Mouse (Mus musculus) MN1 (cell line): Measurements from ENCODE around the gene Cpeb4.
"Not testable (repeated sequence)": the region's sequence is repeated elsewhere in the genome, so short reads cannot be mapped to it uniquely, and the experiment has no call there.

ENCODE experiments used
- DNase-seq: peaks from one replicate; pipeline ENCODE4 v3.0.0-alpha.2; 2016; ENCODE audit warnings: low spot score

Cpeb4 gene

GRCm38 (mm10) chr11:31871911-31872310 lies at the start of gene Cpeb4:
Gene Cpeb4, plus strand, starts transcription at chr11:31872211.
- no peak for DNase-seq

- DNase-seq = no peak
Measured at GRCm38 (mm10) chr11:31822556-31822955, 49.5 kb upstream of the Cpeb4 start.

GRCm38 (mm10) chr11:31823513-31823912 lies 48.5 kb upstream of the Cpeb4 start:
- DNase-seq = no peak

GRCm38 (mm10) chr11:31824504-31825166 lies 47.4 kb upstream of the Cpeb4 start:
- peak; percentile 72 for DNase-seq

GRCm38 (mm10) chr11:31828011-31828770 lies 43.8 kb upstream of the Cpeb4 start:
- DNase-seq = no peak

- no peak for DNase-seq
Measured at GRCm38 (mm10) chr11:31828771-31829072, 43.3 kb upstream of the Cpeb4 start.

- peak; percentile 85 for DNase-seq
Measured at GRCm38 (mm10) chr11:31830213-31831151, 41.5 kb upstream of the Cpeb4 start.

GRCm38 (mm10) chr11:31831451-31831850 lies 40.6 kb upstream of the Cpeb4 start:
- no peak for DNase-seq

- no peak for DNase-seq
Measured at GRCm38 (mm10) chr11:31831983-31832382, 40.0 kb upstream of the Cpeb4 start.

- no peak for DNase-seq
Measured at GRCm38 (mm10) chr11:31832439-31832980, 39.5 kb upstream of the Cpeb4 start.

- no peak for DNase-seq
Measured at GRCm38 (mm10) chr11:31833506-31833905, 38.5 kb upstream of the Cpeb4 start.

GRCm38 (mm10) chr11:31835352-31835751 lies 36.7 kb upstream of the Cpeb4 start:
- DNase-seq = no peak

GRCm38 (mm10) chr11:31837243-31837642 lies 34.8 kb upstream of the Cpeb4 start:
- DNase-seq = no peak

GRCm38 (mm10) chr11:31837753-31838152 lies 34.3 kb upstream of the Cpeb4 start:
- no peak for DNase-seq

GRCm38 (mm10) chr11:31838442-31839083 lies 33.4 kb upstream of the Cpeb4 start:
- peak; percentile 73 for DNase-seq

GRCm38 (mm10) chr11:31839084-31839460 lies 32.9 kb upstream of the Cpeb4 start:
- DNase-seq = peak; percentile 42

- DNase-seq = no peak
Measured at GRCm38 (mm10) chr11:31842171-31842959, 29.6 kb upstream of the Cpeb4 start.

GRCm38 (mm10) chr11:31843177-31843833 lies 28.7 kb upstream of the Cpeb4 start:
- no peak for DNase-seq

GRCm38 (mm10) chr11:31843834-31844188 lies 28.2 kb upstream of the Cpeb4 start:
- DNase-seq = no peak

GRCm38 (mm10) chr11:31845111-31845510 lies 26.9 kb upstream of the Cpeb4 start:
- not testable (repeated sequence) for DNase-seq
